Mouse (Mus musculus) CH12.LX (cell line): ENCODE results near the gene Zdhhc19. TPM values are rescaled to one million over a fixed set of nuclear protein-coding genes. Genes with fewer than 3 reads are reported as not detected.

Experiments
- DNase-seq: peaks from one replicate; pipeline ENCODE4 v3.0.0-alpha.2; 2013; ENCODE audit errors: extremely low read depth
- H3K27ac ChIP-seq: 2 replicates; pipeline ENCODE4 v1.5.1; 2012; ENCODE audit warnings: low read depth, mild to moderate bottlenecking, control low read depth, moderate library complexity; ENCODE audit not compliant: insufficient read depth
- H3K27me3 ChIP-seq: replicated peaks from 2 replicates; pipeline ENCODE3; 2012; ENCODE audit warnings: inconsistent platforms
- H3K36me3 ChIP-seq, 2 experiments: replicated peaks in 1 of 2; 2 replicates each; pipeline versions ENCODE3 to v1.6.1; 2012; ENCODE audit warnings: inconsistent platforms in 1 of 2, low read length in 1 of 2, mild to moderate bottlenecking in 1 of 2, mixed read lengths in 1 of 2, moderate library complexity in 1 of 2; ENCODE audit not compliant: control insufficient read depth in 1 of 2, insufficient read depth in 1 of 2
- H3K4me1 ChIP-seq, 2 experiments: 2 replicates each; pipeline ENCODE4 v1.6.1; 2012; ENCODE audit warnings: inconsistent platforms in 1 of 2, moderate library complexity in 1 of 2; ENCODE audit not compliant: insufficient read depth in 2 of 2, control insufficient read depth in 1 of 2
- H3K4me2 ChIP-seq: 2 replicates; pipeline ENCODE4 v1.6.1; 2012; ENCODE audit warnings: low read depth, mild to moderate bottlenecking, control low read depth; ENCODE audit not compliant: poor library complexity, insufficient read depth, severe bottlenecking
- H3K4me3 ChIP-seq, 3 experiments: fragments of 150-350 bp in 1 of 3; sonication (generic) in 1 of 3; replicated peaks in 1 of 3; 2 replicates each; pipeline versions ENCODE3 to v1.5.1; 2011 to 2012; ENCODE audit warnings: low read depth in 2 of 3, low read length in 2 of 3, mild to moderate bottlenecking in 2 of 3, moderate library complexity in 2 of 3, control low read depth in 1 of 3, improper control_type of control experiment in 1 of 3, inconsistent platforms in 1 of 3, mixed read lengths in 1 of 3; ENCODE audit not compliant: poor library complexity in 1 of 3
- H3K79me2 ChIP-seq: replicated peaks from 2 replicates; pipeline ENCODE4 v1.6.1; 2012; ENCODE audit warnings: mild to moderate bottlenecking, moderate library complexity; ENCODE audit not compliant: control insufficient read depth, poor library complexity, insufficient read depth, severe bottlenecking; ENCODE audit errors: extremely low read depth
- H3K9ac ChIP-seq: 2 replicates; pipeline ENCODE4 v1.6.1; 2012; ENCODE audit warnings: low read depth, mild to moderate bottlenecking, control low read depth, moderate library complexity; ENCODE audit not compliant: insufficient read depth
- H3K9me3 ChIP-seq: replicated peaks from 2 replicates; pipeline ENCODE3; 2012; ENCODE audit warnings: low read length, inconsistent platforms, mixed read lengths
- BHLHE40 ChIP-seq: IDR thresholded peaks from 2 replicates; pipeline ENCODE4 v1.6.1; 2011; ENCODE audit warnings: mild to moderate bottlenecking, low read depth, low read length, improper control_type of control experiment
- E2F4 ChIP-seq: IDR thresholded peaks from 2 replicates; pipeline ENCODE4 v1.6.1; 2011; ENCODE audit warnings: low read depth, low read length, improper control_type of control experiment; ENCODE audit not compliant: insufficient replicate concordance
- ELF1 ChIP-seq: IDR thresholded peaks from 2 replicates; pipeline ENCODE4 v1.6.1; 2014; ENCODE audit warnings: low read depth, mild to moderate bottlenecking, inconsistent platforms, low read length, improper control_type of control experiment
- ETS1 ChIP-seq: conservative IDR thresholded peaks from 2 replicates; pipeline ENCODE4 v1.6.1; 2012; ENCODE audit warnings: low read depth, mild to moderate bottlenecking, inconsistent platforms, low read length, improper control_type of control experiment, moderate library complexity
- HCFC1 ChIP-seq: IDR thresholded peaks from 2 replicates; pipeline ENCODE4 v1.6.1; 2012; ENCODE audit warnings: low read depth, mild to moderate bottlenecking, inconsistent platforms, low read length, improper control_type of control experiment
- JUN ChIP-seq: IDR thresholded peaks from 2 replicates; pipeline ENCODE4 v1.6.1; 2011; ENCODE audit warnings: low read depth, mild to moderate bottlenecking, low read length, improper control_type of control experiment, moderate library complexity; ENCODE audit not compliant: insufficient read depth
- JUND ChIP-seq: conservative IDR thresholded peaks from 2 replicates; pipeline ENCODE4 v1.6.1; 2011; ENCODE audit warnings: low read depth, low read length, improper control_type of control experiment
- KAT2A ChIP-seq: IDR thresholded peaks from 2 replicates; pipeline ENCODE4 v1.6.1; 2012; ENCODE audit warnings: low read length, improper control_type of control experiment, inconsistent platforms; ENCODE audit not compliant: insufficient replicate concordance
- MAFK ChIP-seq: IDR thresholded peaks from 2 replicates; pipeline ENCODE4 v1.6.1; 2011; ENCODE audit warnings: low read length, improper control_type of control experiment; ENCODE audit not compliant: insufficient replicate concordance
- MAX ChIP-seq: IDR thresholded peaks from 2 replicates; pipeline ENCODE4 v1.6.1; 2011; ENCODE audit warnings: low read length, improper control_type of control experiment
- MAZ ChIP-seq: IDR thresholded peaks from 2 replicates; pipeline ENCODE4 v1.6.1; 2012; ENCODE audit warnings: low read depth, mild to moderate bottlenecking, inconsistent platforms, low read length, improper control_type of control experiment, moderate library complexity
- MXI1 ChIP-seq: IDR thresholded peaks from 2 replicates; pipeline ENCODE4 v1.6.1; 2011; ENCODE audit warnings: mild to moderate bottlenecking, low read depth, low read length, improper control_type of control experiment
- MYC ChIP-seq: IDR thresholded peaks from 2 replicates; pipeline ENCODE4 v1.6.1; 2011; ENCODE audit warnings: low read depth, mild to moderate bottlenecking, improper control_type of control experiment, low read length
- NRF1 ChIP-seq: IDR thresholded peaks from 2 replicates; pipeline ENCODE4 v1.6.1; 2014; ENCODE audit warnings: low read depth, mild to moderate bottlenecking, inconsistent platforms, low read length, improper control_type of control experiment, moderate library complexity
- PAX5 ChIP-seq: IDR thresholded peaks from 2 replicates; pipeline ENCODE4 v1.6.1; 2012; ENCODE audit warnings: low read length, inconsistent platforms, mixed read lengths
- POLR2A ChIP-seq: IDR thresholded peaks from 2 replicates; pipeline ENCODE4 v1.6.1; 2011; ENCODE audit warnings: low read depth, mild to moderate bottlenecking, improper control_type of control experiment, low read length
- RAD21 ChIP-seq: IDR thresholded peaks from 2 replicates; pipeline ENCODE4 v1.6.1; 2011; ENCODE audit warnings: low read depth, mild to moderate bottlenecking, low read length, improper control_type of control experiment, moderate library complexity
- RCOR1 ChIP-seq: conservative IDR thresholded peaks from 2 replicates; pipeline ENCODE4 v1.6.1; 2012; ENCODE audit warnings: low read depth, mild to moderate bottlenecking, inconsistent platforms, low read length, improper control_type of control experiment
- SIN3A ChIP-seq: IDR thresholded peaks from 2 replicates; pipeline ENCODE4 v1.6.1; 2012; ENCODE audit warnings: low read length, improper control_type of control experiment, inconsistent platforms
- SMC3 ChIP-seq: IDR thresholded peaks from 2 replicates; pipeline ENCODE4 v1.6.1; 2011; ENCODE audit warnings: low read depth, low read length, improper control_type of control experiment
- USF1 ChIP-seq: IDR thresholded peaks from 2 replicates; pipeline ENCODE4 v1.6.1; 2014; ENCODE audit warnings: low read depth, mild to moderate bottlenecking, inconsistent platforms, low read length, improper control_type of control experiment
- ZMIZ1 ChIP-seq: IDR thresholded peaks from 2 replicates; pipeline ENCODE4 v1.6.1; 2012; ENCODE audit warnings: low read depth, mild to moderate bottlenecking, inconsistent platforms, low read length, improper control_type of control experiment
- dilution Hi-C: fragments of 300-500 bp; cut with MboI; formaldehyde crosslinking; loops from 2 replicates; pipeline ENCODE4 v1.14.3; 2020; ENCODE audit warnings: low sequenced_read_pairs; ENCODE audit not compliant: extremely low pct_unique_long_range_greater_than_20kb, extremely low pct_ligation_motif_present
- in situ Hi-C: fragments of 300-500 bp; cut with MboI; formaldehyde crosslinking; loops from 3 replicates; pipeline ENCODE4 v1.14.3; 2019; ENCODE audit warnings: low sequenced_read_pairs, low pct_ligation_motif_present, low pct_unique_long_range_greater_than_20kb, mixed read lengths
- polyA plus RNA-seq: library from polyadenylated mRNA; unstranded; fragments of >175 nt; gene quantifications from 2 replicates; pipeline ENCODE4 v1.2.1, GENCODE M21; 2012; ENCODE audit warnings: low read depth; ENCODE audit not compliant: insufficient read length
- total RNA-seq, 2 experiments: library from RNA; depleted of rRNA; stranded (reverse); fragments of 300-350 nt in 1 of 2; fragments of >200 nt in 1 of 2; gene quantifications; 2 replicates each; pipeline ENCODE4 v1.2.3; 2012 to 2014

Zdhhc19 gene
- total and polyA plus RNA-seq, 3 experiments: not detected

DNA sequence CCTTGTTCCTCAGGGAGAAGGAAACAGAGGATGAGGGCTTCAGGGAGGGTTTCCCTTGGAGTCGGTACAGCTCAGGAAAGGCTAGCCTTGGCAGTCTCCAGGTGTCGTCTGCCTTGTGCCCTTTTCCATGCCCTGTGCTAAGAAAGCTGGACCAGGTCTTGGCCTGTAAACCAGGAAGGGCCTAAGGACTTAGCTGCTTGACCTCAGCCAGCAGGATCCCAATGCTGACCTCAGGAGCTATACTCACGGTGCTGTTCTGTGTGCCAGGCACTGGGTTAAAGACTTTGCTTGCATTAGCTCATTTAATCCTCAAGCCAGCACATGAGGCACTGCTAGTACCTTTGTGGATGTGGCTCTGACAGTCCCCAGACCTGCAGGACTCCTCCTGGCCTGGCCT lies 15.3 kb downstream of the Zdhhc19 start:
- H3K4me2 ChIP-seq: no peak overlapping the region
- TF ChIP-seq RAD21: no peak
- no peak for TF ChIP-seq E2F4
- no peak for TF ChIP-seq JUND
- no peak for TF ChIP-seq MAFK
- no peak for TF ChIP-seq MAZ
- TF ChIP-seq, all 38 proteins: peak for 0
- peaks cover 0 to 2% of the 10 kb centered on the region in 2 experiments; a peak in 1 of 4 replicates for H3K4me1 ChIP-seq
- DNase-seq: no peak
- dilution Hi-C loops (no loop called here), in situ Hi-C loops (loop anchor here (5.0 kb wide), 1 partner anchor 121 kb away; no protein-coding TSS in a partner anchor)
- H3K79me2 ChIP-seq: no peaks in the 10 kb centered on the region
- H3K27ac ChIP-seq: no peak overlapping the region
- H3K9me3 ChIP-seq: no peaks in the 10 kb centered on the region
- no peak overlapping the region for H3K4me3 ChIP-seq
- H3K9ac ChIP-seq: no peak overlapping the region
- no peaks in the 10 kb centered on the region for H3K36me3 ChIP-seq
- H3K27me3 ChIP-seq: peaks cover 2% of the 10 kb centered on the region

GRCm38 (mm10) chr16:32511827-32512490 lies 15.9 kb downstream of the Zdhhc19 start:
- no peak overlapping the region for H3K27ac ChIP-seq
- in situ Hi-C loops: loop anchor here (5.0 kb wide), 1 partner anchor 120 kb away; no protein-coding TSS in a partner anchor
- no peaks in the 10 kb centered on the region for H3K9me3 ChIP-seq
- H3K4me1 ChIP-seq: peaks cover 0 to 2% of the 10 kb centered on the region in 2 experiments; a peak in 1 of 4 replicates
- H3K4me3 ChIP-seq: no peak overlapping the region
- TF ChIP-seq KAT2A (no peak), BHLHE40 (no peak)
- H3K27me3 ChIP-seq: peaks cover 2% of the 10 kb centered on the region
- H3K36me3 ChIP-seq: no peaks in the 10 kb centered on the region
- H3K4me2 ChIP-seq: no peak overlapping the region
- DNase-seq: no peak
- dilution Hi-C loops: no loop called here
- no peak overlapping the region for H3K9ac ChIP-seq
- H3K79me2 ChIP-seq: no peaks in the 10 kb centered on the region

- in situ Hi-C loops (loop anchor here (5.0 kb wide), 1 partner anchor 119 kb away; no protein-coding TSS in a partner anchor), dilution Hi-C loops (no loop called here)
- Histone ChIP-seq H3K9ac (no peak overlapping the region), H3K9me3 (no peaks in the 10 kb centered on the region), H3K27me3 (peaks cover 2% of the 10 kb centered on the region), H3K27ac (no peak overlapping the region), H3K79me2 (no peaks in the 10 kb centered on the region), H3K4me3 (no peak overlapping the region), H3K4me2 (no peak overlapping the region), H3K36me3 (no peaks in the 10 kb centered on the region), H3K4me1 (no peaks in the 10 kb centered on the region; a peak in 1 of 4 replicates)
- no peak for DNase-seq
- TF ChIP-seq SIN3A (no peak), ETS1 (no peak), RCOR1 (no peak), E2F4 (no peak), ELF1 (no peak), MXI1 (no peak), MAFK (no peak), PAX5 (no peak), BHLHE40 (no peak), SMC3 (no peak), JUN (no peak), USF1 (no peak), MYC (no peak), MAX (no peak), HCFC1 (no peak), POLR2A (no peak), NRF1 (no peak), ZMIZ1 (no peak), JUND (no peak)
These were observed 16.9 kb downstream of the Zdhhc19 start for GRCm38 (mm10) chr16:32512921-32513320.
